Mouse (Mus musculus) stomach, embryonic 14.5 days (tissue): ENCODE data around the gene Smcr8. TPM values are rescaled to one million over a fixed set of nuclear protein-coding genes. Genes with fewer than 3 reads are reported as not detected.

Experiments used
- ATAC-seq: fragments of 200-750 bp; cut with Nextera tagmentation; 2 replicates; pipeline ENCODE4 v1.8.0; 2017; ENCODE audit warnings: low read depth, moderate TSS enrichment; ENCODE audit not compliant: insufficient number of reproducible peaks, insufficient read depth, low FRiP score
- H3K27ac ChIP-seq: fragments of 300-500 bp; sonication (generic); 2 replicates; pipeline ENCODE4 v1.5.1; 2014; ENCODE audit warnings: mild to moderate bottlenecking, low read length, moderate library complexity, mixed read lengths
- H3K27me3 ChIP-seq: fragments of 300-500 bp; sonication (generic); 2 replicates; pipeline ENCODE4 v1.6.1; 2014; ENCODE audit warnings: low read length, control low read depth, mixed read lengths; ENCODE audit not compliant: control insufficient read depth, insufficient read depth
- H3K36me3 ChIP-seq: fragments of 300-500 bp; sonication (generic); 2 replicates; pipeline ENCODE4 v1.6.1; 2014; ENCODE audit warnings: mild to moderate bottlenecking, control low read depth, low read length, moderate library complexity, mixed read lengths; ENCODE audit not compliant: control insufficient read depth, insufficient read depth
- H3K4me1 ChIP-seq: fragments of 300-500 bp; sonication (generic); 2 replicates; pipeline ENCODE4 v1.6.1; 2014; ENCODE audit warnings: low read length, control low read depth, mixed read lengths; ENCODE audit not compliant: control insufficient read depth, insufficient read depth
- H3K4me2 ChIP-seq: fragments of 300-500 bp; sonication (generic); replicated peaks from 2 replicates; pipeline ENCODE4 v1.6.1; 2014; ENCODE audit warnings: low read depth, low read length, control low read depth
- H3K4me3 ChIP-seq: fragments of 300-500 bp; sonication (generic); 2 replicates; pipeline ENCODE4 v1.5.1; 2014; ENCODE audit warnings: low read depth, low read length, control low read depth
- H3K9ac ChIP-seq: fragments of 300-500 bp; sonication (generic); replicated peaks from 2 replicates; pipeline ENCODE4 v1.6.1; 2014; ENCODE audit warnings: low read depth, mild to moderate bottlenecking, control low read depth, low read length, moderate library complexity, mixed read lengths
- H3K9me3 ChIP-seq: fragments of 300-500 bp; sonication (generic); 2 replicates; pipeline ENCODE4 v1.6.1; 2016; ENCODE audit warnings: low read depth, low read length, control low read depth; ENCODE audit not compliant: control insufficient read depth
- WGBS: fragments of 180-500 bp; shearing (Covaris S2); extraction: QIAGEN DNeasy Blood & Tissue Kit; methylation state at CpG from one replicate; pipeline ENCODE4 v1.1.7; 2014; 5-methylcytosine and 5-hydroxymethylcytosine counted together
- polyA plus RNA-seq: library from polyadenylated mRNA; unstranded; fragments of >200 nt; fragmentation: Nextera tagmentation; extraction: Ambion mirVana; gene quantifications from 2 replicates; pipeline ENCODE4 v1.2.1, GENCODE M21; 2014

Smcr8 gene
- polyA plus RNA-seq, 1 experiment from 2014 or later: 7.8 TPM

DNA sequence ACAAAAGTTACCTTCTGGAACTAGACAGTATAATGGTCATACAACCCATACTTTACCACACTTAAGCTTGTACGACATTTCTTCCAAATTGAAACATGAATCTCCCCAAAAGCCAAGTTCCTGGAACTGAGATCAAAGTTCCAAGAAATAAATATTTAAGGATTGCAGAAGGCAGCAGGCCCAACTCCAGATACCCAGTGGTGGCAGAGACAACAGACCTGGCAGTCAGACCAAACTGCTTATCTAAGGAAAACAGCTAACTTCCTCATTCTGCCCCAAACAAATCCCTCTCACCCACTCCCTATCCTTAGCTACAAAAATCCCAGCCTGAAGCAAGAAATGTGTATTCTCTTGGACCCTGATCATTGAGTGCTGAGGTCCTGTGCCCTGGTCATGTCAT lies 2.5 kb upstream of the Smcr8 start:
- Histone ChIP-seq H3K4me2 (peak overlapping the region; percentile 64; the same call in 1 of the 2 replicates), H3K27ac (no peak overlapping the region)
- WGBS: 53% methylated on average over 1 of the region's 1 CpGs

DNA sequence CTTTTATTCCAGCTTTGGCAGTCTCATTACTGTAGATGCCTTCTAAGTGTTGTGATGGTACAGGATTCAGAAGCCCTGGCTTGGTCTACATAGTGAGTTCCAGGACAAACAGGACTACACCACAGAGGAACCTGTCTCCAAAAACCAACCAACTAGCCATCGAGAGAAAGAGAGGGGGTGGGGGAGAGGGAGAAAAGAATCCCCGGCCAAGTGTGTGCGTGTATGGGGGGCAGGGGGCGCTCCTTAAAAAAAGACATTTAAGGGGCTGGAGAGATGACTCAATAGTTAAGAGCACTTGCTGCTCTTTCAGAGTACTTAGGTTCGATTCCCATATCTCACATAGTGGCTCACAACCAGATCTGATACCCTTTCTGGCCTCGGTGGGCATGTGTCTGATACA lies 1.7 kb upstream of the Smcr8 start:
- peak overlapping the region; percentile 66 for H3K4me3 ChIP-seq
- peak overlapping the region; percentile 51; the same call in 1 of the 2 replicates for H3K9ac ChIP-seq
- 56% methylated on average over 6 of the region's 6 CpGs for WGBS

More for the DNA sequence above, 2.5 kb upstream of the Smcr8 start:
- Histone ChIP-seq H3K27me3 (no peaks in the 10 kb centered on the region), H3K9ac (no peak overlapping the region), H3K36me3 (peaks cover 4% of the 10 kb centered on the region; the same call in 1 of the 2 replicates), H3K4me1 (peaks cover 30% of the 10 kb centered on the region), H3K4me3 (no peak overlapping the region), H3K9me3 (no peaks in the 10 kb centered on the region)
- ATAC-seq: no peak

DNA sequence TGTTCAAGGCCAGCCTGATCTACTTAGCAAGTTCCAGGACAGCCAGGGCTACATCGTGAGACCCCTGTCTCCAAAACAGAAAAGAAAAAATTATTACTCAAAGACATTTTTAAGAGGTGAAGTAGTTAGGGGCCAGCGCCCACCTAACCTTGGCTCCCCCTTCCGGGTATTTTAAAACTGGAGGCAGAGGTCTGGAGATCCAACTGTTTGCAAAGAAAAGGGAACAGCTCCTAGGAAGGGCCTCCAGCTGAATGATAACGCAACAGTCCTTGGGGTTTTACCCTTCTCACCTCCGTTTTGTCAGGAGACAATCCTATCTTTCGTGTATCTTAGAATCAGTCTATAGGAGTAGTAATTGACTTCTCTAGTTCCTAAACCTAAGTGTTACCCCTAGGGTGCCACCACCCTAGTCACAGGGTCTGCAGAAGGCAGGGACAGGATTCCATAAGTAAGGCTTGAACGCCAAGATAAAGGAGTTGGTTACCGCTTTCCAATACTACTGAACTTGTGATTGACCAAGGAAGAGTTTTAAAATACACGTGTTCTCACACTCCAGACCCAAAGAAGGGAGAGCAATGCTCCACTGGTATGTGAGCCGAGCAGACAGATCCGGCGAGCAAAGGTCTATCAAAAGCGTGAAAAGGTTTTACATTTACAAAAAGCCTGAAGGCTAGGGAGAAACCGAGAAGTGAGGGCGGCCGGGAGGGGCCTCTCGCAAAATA lies 1.1 kb upstream of the Smcr8 start:
- ATAC-seq: no peak
- 4% methylated on average over 17 of the region's 17 CpGs for WGBS
- H3K36me3 ChIP-seq: peaks cover 4% of the 10 kb centered on the region; the same call in 1 of the 2 replicates
- H3K9me3 ChIP-seq: no peaks in the 10 kb centered on the region
- peak overlapping the region; percentile 64 for H3K4me2 ChIP-seq
- H3K4me3 ChIP-seq: peak overlapping the region; percentile 66
- H3K27me3 ChIP-seq: no peaks in the 10 kb centered on the region
- H3K4me1 ChIP-seq: peaks cover 45% of the 10 kb centered on the region
- peak overlapping the region; percentile 51 for H3K9ac ChIP-seq
- H3K27ac ChIP-seq: peak overlapping the region; percentile 53

More for the DNA sequence above, 1.7 kb upstream of the Smcr8 start:
- peaks cover 38% of the 10 kb centered on the region for H3K4me1 ChIP-seq
- H3K9me3 ChIP-seq: no peaks in the 10 kb centered on the region
- H3K27me3 ChIP-seq: no peaks in the 10 kb centered on the region
- no peak for ATAC-seq
- H3K4me2 ChIP-seq: peak overlapping the region; percentile 64
- H3K27ac ChIP-seq: no peak overlapping the region
- H3K36me3 ChIP-seq: peaks cover 4% of the 10 kb centered on the region; the same call in 1 of the 2 replicates

DNA sequence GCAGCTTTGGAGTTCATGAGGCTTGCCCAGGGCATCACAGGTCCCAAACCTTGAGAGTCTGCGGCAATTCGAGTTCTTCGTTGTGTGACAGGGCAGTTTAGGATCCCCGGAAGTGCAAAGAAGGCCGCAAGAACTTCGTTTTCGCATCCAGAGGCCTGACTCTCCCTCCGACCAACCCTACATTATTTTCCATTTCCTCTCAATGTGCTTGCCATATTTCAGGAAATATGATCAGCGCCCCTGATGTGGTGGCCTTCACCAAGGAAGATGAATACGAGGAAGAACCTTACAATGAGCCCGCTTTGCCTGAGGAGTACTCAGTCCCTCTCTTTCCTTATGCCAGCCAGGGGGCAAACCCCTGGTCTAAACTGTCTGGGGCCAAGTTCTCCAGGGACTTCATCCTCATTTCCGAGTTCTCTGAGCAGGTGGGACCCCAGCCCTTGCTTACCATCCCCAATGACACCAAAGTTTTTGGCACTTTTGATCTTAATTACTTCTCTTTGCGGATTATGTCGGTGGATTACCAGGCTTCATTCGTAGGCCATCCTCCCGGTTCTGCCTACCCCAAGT lies 562 bp downstream of the Smcr8 start:
- 26% methylated on average over 16 of the region's 16 CpGs for WGBS
- Histone ChIP-seq H3K4me2 (peak overlapping the region; percentile 89), H3K9me3 (no peaks in the 10 kb centered on the region), H3K36me3 (peaks cover 8% of the 10 kb centered on the region; the same call in 1 of the 2 replicates), H3K27me3 (no peaks in the 10 kb centered on the region), H3K4me3 (peak overlapping the region; percentile 66), H3K27ac (peak overlapping the region; percentile 53; the same call in 1 of the 2 replicates), H3K9ac (peak overlapping the region; percentile 51), H3K4me1 (peaks cover 57% of the 10 kb centered on the region)
- no peak for ATAC-seq

GRCm38 (mm10) chr11:60779673-60780189 lies 2.4 kb downstream of the Smcr8 start:
- H3K9me3 ChIP-seq: no peaks in the 10 kb centered on the region
- 90% methylated on average over 10 of the region's 10 CpGs for WGBS
- H3K27me3 ChIP-seq: no peaks in the 10 kb centered on the region
- ATAC-seq: no peak
- peaks cover 20% of the 10 kb centered on the region for H3K36me3 ChIP-seq
- peaks cover 57% of the 10 kb centered on the region for H3K4me1 ChIP-seq
- H3K4me3 ChIP-seq: peak overlapping the region; percentile 17; the same call in 1 of the 2 replicates
- H3K27ac ChIP-seq: no peak overlapping the region
- no peak overlapping the region for H3K9ac ChIP-seq
- peak overlapping the region; percentile 39 for H3K4me2 ChIP-seq

GRCm38 (mm10) chr11:60784179-60784922 lies 7.0 kb downstream of the Smcr8 start:
- H3K9me3 ChIP-seq: no peaks in the 10 kb centered on the region
- 91% methylated on average over 8 of the region's 8 CpGs for WGBS
- H3K4me1 ChIP-seq: peaks cover 31% of the 10 kb centered on the region
- H3K4me3 ChIP-seq: no peak overlapping the region
- H3K4me2 ChIP-seq: no peak overlapping the region
- no peak overlapping the region for H3K27ac ChIP-seq
- no peaks in the 10 kb centered on the region for H3K27me3 ChIP-seq
- no peak for ATAC-seq
- H3K36me3 ChIP-seq: peaks cover 52% of the 10 kb centered on the region
- no peak overlapping the region for H3K9ac ChIP-seq

DNA sequence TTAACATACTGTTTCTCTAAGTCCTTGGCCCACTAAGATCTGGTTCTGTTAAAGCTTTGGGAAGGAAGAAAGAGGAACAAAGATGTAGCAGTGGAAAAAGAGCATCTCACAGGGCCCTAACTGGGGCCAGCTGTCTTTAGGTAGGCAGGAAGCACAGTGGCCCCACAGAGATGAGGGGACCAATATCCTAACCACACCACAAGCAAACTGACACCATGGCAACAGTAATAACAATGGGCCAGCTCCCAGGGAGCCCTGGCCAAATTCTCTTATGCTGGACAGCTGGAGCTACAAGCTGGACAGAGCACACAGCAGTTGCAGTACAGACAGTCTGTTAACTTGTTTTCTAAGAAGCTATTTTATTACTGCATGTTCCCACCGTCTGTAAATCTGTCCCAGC lies 10.3 kb downstream of the Smcr8 start:
- no peaks in the 10 kb centered on the region for H3K27me3 ChIP-seq
- no peak overlapping the region for H3K4me3 ChIP-seq
- no peak overlapping the region for H3K9ac ChIP-seq
- peaks cover 64% of the 10 kb centered on the region for H3K36me3 ChIP-seq
- 75% methylated on average over 1 of the region's 1 CpGs for WGBS
- ATAC-seq: no peak
- no peak overlapping the region for H3K27ac ChIP-seq
- H3K4me2 ChIP-seq: no peak overlapping the region
- no peaks in the 10 kb centered on the region for H3K9me3 ChIP-seq
- H3K4me1 ChIP-seq: no peaks in the 10 kb centered on the region; the same call in 1 of the 2 replicates

DNA sequence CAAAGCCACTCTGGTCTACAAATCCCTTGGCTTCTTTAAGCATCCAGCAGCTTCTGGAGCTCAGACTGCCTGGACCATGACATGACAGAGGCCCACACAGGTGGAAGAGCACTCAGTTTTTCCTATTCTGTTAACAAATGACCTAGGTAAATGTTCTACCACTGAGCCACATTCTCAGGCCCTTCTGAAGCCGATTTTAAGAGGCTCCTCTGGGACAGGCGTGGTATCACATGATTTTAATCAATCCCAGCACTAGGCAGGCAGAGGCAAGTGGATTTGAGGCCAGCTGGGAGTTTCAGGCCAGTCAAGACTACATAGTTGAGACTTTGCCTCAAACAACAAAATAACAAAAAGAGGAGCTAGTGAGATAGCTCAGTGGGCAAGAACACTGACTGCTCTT lies 13.1 kb downstream of the Smcr8 start:
- no peak overlapping the region for H3K27ac ChIP-seq
- H3K4me1 ChIP-seq: no peaks in the 10 kb centered on the region
- no peak overlapping the region for H3K4me2 ChIP-seq
- 77% methylated on average over 2 of the region's 2 CpGs for WGBS
- no peak overlapping the region for H3K4me3 ChIP-seq
- no peak overlapping the region for H3K9ac ChIP-seq
- H3K27me3 ChIP-seq: no peaks in the 10 kb centered on the region
- ATAC-seq: no peak
- peaks cover 61% of the 10 kb centered on the region for H3K36me3 ChIP-seq
- no peaks in the 10 kb centered on the region for H3K9me3 ChIP-seq
